Mouse (Mus musculus) heart, embryonic 13.5 days (tissue): ENCODE data around the gene Ifnar1. TPM values are rescaled to one million over a fixed set of nuclear protein-coding genes. Genes with fewer than 3 reads are reported as not detected.

Experiments
- ATAC-seq: fragments of 200-750 bp; cut with Nextera tagmentation; 2 replicates; pipeline ENCODE4 v1.8.0; 2017; ENCODE audit warnings: moderate TSS enrichment; ENCODE audit not compliant: insufficient number of reproducible peaks, low FRiP score, low TSS enrichment; ENCODE audit errors: extremely low read depth
- H3K27ac ChIP-seq: fragments of 300-500 bp; sonication (generic); replicated peaks from 2 replicates; pipeline ENCODE4 v1.5.1; 2015; ENCODE audit warnings: moderate library complexity, mild to moderate bottlenecking, inconsistent platforms
- H3K27me3 ChIP-seq: fragments of 300-500 bp; sonication (generic); replicated peaks from 2 replicates; pipeline ENCODE4 v1.6.1; 2015; ENCODE audit warnings: mild to moderate bottlenecking, inconsistent platforms
- H3K36me3 ChIP-seq: fragments of 300-500 bp; sonication (generic); 2 replicates; pipeline ENCODE4 v1.6.1; 2015; ENCODE audit warnings: mild to moderate bottlenecking, inconsistent platforms
- H3K4me1 ChIP-seq: fragments of 300-500 bp; sonication (generic); 2 replicates; pipeline ENCODE4 v1.6.1; 2015; ENCODE audit warnings: inconsistent platforms
- H3K4me2 ChIP-seq: fragments of 300-500 bp; sonication (generic); 2 replicates; pipeline ENCODE4 v1.6.1; 2015; ENCODE audit warnings: inconsistent platforms, mild to moderate bottlenecking, moderate library complexity
- H3K4me3 ChIP-seq: fragments of 300-500 bp; sonication (generic); 2 replicates; pipeline ENCODE4 v1.5.1; 2015; ENCODE audit warnings: moderate library complexity, mild to moderate bottlenecking, inconsistent platforms
- H3K9ac ChIP-seq: fragments of 300-500 bp; sonication (generic); 2 replicates; pipeline ENCODE4 v1.6.1; 2015; ENCODE audit warnings: inconsistent platforms, mild to moderate bottlenecking, moderate library complexity
- H3K9me3 ChIP-seq: fragments of 300-500 bp; sonication (generic); 2 replicates; pipeline ENCODE4 v1.6.1; 2016; ENCODE audit warnings: inconsistent platforms
- WGBS: fragments of 180-500 bp; shearing (Covaris S2); methylation state at CpG from one replicate; pipeline ENCODE4 v1.1.7; 2015; ENCODE audit warnings: mixed read lengths; 5-methylcytosine and 5-hydroxymethylcytosine counted together
- polyA plus RNA-seq: library from polyadenylated mRNA; unstranded; fragments of >200 nt; fragmentation: Nextera tagmentation; extraction: Ambion mirVana; gene quantifications from 2 replicates; pipeline ENCODE4 v1.2.1, GENCODE M21; 2015

Ifnar1 gene
- polyA plus RNA-seq, 1 experiment from 2014 or later = 33.1 TPM

DNA sequence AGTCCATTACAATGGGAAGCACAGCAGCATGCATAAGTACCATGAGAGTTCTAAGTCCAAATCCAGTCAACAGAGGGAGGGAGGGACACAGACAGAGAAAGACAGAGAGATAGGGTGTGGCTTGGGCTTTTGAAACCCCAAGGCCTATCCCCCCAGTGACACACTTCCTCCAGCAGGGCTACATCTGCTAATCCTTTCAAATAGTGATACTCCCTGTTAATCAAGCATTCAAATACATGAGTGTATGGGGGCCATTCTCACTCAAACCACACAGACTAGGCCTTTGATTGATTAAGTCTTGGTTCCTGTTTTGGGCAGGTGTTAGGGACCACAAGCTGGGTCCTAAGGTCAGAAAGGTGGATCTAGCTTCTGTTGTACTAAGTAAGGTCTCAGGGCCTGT is 4.5 kb upstream of the Ifnar1 start:
- Histone ChIP-seq H3K9ac (no peak overlapping the region), H3K27ac (no peak overlapping the region), H3K4me2 (no peak overlapping the region), H3K4me3 (no peak overlapping the region), H3K4me1 (peaks cover 7% of the 10 kb centered on the region), H3K36me3 (no peaks in the 10 kb centered on the region), H3K9me3 (no peaks in the 10 kb centered on the region), H3K27me3 (no peaks in the 10 kb centered on the region)
- no peak for ATAC-seq

DNA sequence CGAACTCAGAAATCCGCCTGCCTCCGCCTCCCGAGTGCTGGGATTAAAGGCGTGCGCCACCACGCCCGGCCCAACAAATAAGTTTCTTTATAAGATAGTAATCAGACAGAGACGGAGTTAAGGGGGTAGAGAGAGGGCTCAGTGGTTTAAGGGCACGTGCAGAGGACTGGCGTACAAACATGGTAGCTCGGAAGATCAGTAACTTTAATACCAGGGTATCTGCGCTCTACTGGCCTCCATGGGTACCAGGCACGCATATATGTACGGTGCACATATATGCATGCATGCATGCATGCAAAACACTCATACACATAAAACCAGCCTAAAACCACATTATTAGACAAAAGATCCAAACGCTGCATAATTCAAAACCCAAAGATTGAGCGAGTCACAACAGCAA is 651 bp upstream of the Ifnar1 start:
- no peak for ATAC-seq
- H3K4me2 ChIP-seq = peak overlapping the region; percentile 71
- WGBS = 49% methylated on average over 17 of the region's 17 CpGs
- H3K27ac ChIP-seq = peak overlapping the region; percentile 96
- H3K27me3 ChIP-seq = no peaks in the 10 kb centered on the region
- H3K36me3 ChIP-seq = peaks cover 21% of the 10 kb centered on the region
- no peaks in the 10 kb centered on the region for H3K9me3 ChIP-seq
- H3K4me3 ChIP-seq = peak overlapping the region; percentile 86
- peak overlapping the region; percentile 95 for H3K9ac ChIP-seq
- peaks cover 30% of the 10 kb centered on the region for H3K4me1 ChIP-seq

DNA sequence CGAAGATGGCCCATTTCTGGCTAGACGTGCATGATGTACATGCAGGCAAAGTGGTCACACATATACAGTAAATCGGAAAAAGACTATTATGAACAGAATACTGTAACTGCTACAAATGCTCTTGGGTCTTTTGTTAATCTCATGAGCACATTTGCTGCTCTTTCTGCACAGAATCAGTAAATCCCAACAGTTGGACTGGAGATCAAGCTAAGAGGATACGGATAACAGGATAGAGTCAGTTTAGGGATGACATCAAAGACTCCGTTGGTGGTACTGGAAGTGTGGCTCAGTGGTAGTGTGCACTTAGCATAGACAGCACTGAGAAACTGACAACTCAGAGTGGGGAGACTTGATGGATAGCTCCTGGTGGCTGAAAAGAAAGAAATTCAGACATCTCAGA is 803 bp downstream of the Ifnar1 start:
- no peaks in the 10 kb centered on the region for H3K9me3 ChIP-seq
- peaks cover 36% of the 10 kb centered on the region for H3K36me3 ChIP-seq
- H3K4me3 ChIP-seq = peak overlapping the region; percentile 86
- no peaks in the 10 kb centered on the region for H3K27me3 ChIP-seq
- ATAC-seq = no peak
- H3K27ac ChIP-seq = peak overlapping the region; percentile 96
- peaks cover 30% of the 10 kb centered on the region for H3K4me1 ChIP-seq
- peak overlapping the region; percentile 71 for H3K4me2 ChIP-seq
- peak overlapping the region; percentile 95 for H3K9ac ChIP-seq
- WGBS = 28% methylated on average over 5 of the region's 5 CpGs

DNA sequence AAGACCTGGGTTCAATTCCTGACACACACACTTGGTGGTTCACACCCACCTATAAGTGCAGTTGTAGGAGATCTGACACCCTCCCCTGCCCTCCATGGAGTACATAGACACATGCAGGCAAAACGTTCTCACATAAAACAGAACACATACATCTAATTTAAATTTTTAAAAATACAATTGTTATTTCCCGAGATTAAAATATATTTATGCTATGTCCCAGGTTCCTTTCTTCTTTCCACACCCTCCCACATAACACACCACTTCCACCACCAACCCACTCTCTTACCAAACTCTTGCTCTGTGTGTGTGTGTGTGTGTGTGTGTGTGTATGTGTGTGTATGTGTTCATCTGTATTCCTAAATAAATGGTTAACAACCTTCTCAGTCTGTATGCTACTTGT is 3.0 kb downstream of the Ifnar1 start:
- Histone ChIP-seq H3K4me2 (no peak overlapping the region), H3K9me3 (no peaks in the 10 kb centered on the region), H3K27ac (no peak overlapping the region), H3K27me3 (no peaks in the 10 kb centered on the region), H3K36me3 (peaks cover 56% of the 10 kb centered on the region), H3K4me3 (no peak overlapping the region), H3K4me1 (peaks cover 30% of the 10 kb centered on the region), H3K9ac (no peak overlapping the region)
- 79% methylated on average over 2 of the region's 2 CpGs for WGBS
- ATAC-seq = no peak

DNA sequence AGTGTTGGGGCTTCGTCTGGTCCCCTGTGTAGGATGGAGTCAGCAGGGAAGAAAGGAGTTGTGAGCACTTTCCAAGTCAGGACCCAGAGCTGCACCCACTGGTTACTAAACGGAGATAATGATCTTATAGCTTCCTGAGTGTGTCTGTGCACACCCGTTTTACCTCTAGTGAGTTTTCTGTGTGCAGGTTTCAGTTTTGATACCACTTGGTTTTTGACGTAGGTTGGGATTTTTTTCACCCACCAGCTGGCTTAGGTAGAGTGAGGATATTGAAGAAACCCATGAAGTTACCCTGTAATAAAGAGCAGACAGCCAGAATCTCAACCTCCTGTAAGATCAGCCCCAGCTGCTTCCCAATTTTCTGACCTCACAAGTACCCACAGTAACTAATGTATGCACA is 5.9 kb downstream of the Ifnar1 start:
- no peaks in the 10 kb centered on the region for H3K27me3 ChIP-seq

DNA sequence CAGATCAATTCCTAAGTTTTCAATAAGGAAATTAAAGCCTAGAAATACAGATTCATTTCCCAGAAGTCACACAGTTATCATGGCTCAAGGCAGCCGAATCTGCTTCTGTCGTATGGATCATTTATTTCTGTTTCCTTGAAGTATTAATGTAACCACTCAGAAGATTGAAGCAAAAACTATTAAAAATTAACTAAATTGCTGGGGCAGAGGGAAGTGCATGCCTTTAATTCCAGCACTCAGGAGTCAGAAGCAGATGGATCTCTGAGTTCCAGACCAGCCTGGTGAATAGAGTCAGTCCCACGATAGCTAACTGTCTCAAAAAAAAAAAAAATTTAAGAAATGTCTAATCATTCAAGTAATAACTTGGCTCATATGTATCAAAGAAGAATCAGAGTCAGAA is 6.4 kb downstream of the Ifnar1 start:
- Histone ChIP-seq H3K4me3 (no peak overlapping the region), H3K27me3 (no peaks in the 10 kb centered on the region), H3K4me2 (no peak overlapping the region), H3K9ac (no peak overlapping the region), H3K9me3 (no peaks in the 10 kb centered on the region), H3K4me1 (peaks cover 15% of the 10 kb centered on the region), H3K36me3 (peaks cover 86% of the 10 kb centered on the region), H3K27ac (no peak overlapping the region)
- WGBS = 88% methylated on average over 3 of the region's 3 CpGs
- ATAC-seq = no peak

More for the DNA sequence above, 5.9 kb downstream of the Ifnar1 start:
- WGBS = 82% methylated on average over 4 of the region's 4 CpGs
- Histone ChIP-seq H3K27ac (no peak overlapping the region), H3K36me3 (peaks cover 85% of the 10 kb centered on the region), H3K9me3 (no peaks in the 10 kb centered on the region), H3K9ac (no peak overlapping the region), H3K4me1 (peaks cover 21% of the 10 kb centered on the region), H3K4me3 (no peak overlapping the region), H3K4me2 (no peak overlapping the region)
- no peak for ATAC-seq

DNA sequence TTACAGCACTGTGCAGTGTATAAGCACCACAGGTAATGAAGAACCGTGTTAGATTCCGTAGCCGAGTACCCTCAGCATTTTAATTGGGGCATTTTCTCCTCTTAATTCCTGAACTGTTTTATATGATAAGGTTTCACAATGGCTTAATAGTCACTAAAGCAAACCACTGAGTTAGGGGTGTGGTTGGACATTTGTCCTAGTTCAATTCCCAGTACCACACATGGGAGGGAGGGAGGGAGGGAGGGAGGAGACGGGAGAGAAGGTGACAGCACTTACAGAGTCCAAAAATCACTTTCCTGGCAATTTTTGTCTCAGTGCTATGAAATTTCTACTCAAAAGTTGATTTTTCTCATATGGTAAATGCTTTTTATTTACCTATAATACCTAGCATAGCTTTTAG is 10.5 kb downstream of the Ifnar1 start:
- H3K9ac ChIP-seq = no peak overlapping the region
- no peak overlapping the region for H3K4me3 ChIP-seq
- H3K27me3 ChIP-seq = no peaks in the 10 kb centered on the region
- WGBS = 90% methylated on average over 4 of the region's 4 CpGs
- H3K4me2 ChIP-seq = no peak overlapping the region
- peaks cover 98% of the 10 kb centered on the region for H3K36me3 ChIP-seq
- ATAC-seq = no peak
- H3K27ac ChIP-seq = no peak overlapping the region
- H3K9me3 ChIP-seq = no peaks in the 10 kb centered on the region
- no peaks in the 10 kb centered on the region for H3K4me1 ChIP-seq

DNA sequence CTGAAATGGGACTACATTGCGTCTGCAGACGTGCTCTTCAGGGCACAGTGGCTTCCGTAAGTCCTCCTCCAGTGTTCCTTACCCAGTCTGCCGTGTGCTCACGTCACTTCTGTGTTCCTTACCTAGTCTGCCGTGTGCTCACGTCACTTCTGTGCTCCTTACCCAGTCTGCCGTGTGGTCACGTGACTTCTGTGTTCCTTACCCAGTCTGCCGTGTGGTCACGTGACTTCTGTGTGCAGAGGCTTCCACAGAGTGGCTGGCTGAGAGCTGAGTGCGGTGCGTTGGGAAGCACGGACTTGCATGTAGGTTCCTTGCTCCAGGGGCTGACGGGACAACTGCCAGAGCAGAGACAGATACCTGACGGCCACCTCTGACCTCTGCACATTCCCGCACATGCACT is 11.2 kb downstream of the Ifnar1 start:
- ATAC-seq = no peak
- 94% methylated on average over 17 of the region's 17 CpGs for WGBS
- no peak overlapping the region for H3K4me3 ChIP-seq
- no peaks in the 10 kb centered on the region for H3K4me1 ChIP-seq
- H3K9ac ChIP-seq = no peak overlapping the region
- no peaks in the 10 kb centered on the region for H3K9me3 ChIP-seq
- no peak overlapping the region for H3K27ac ChIP-seq
- no peaks in the 10 kb centered on the region for H3K27me3 ChIP-seq
- H3K36me3 ChIP-seq = peaks cover 98% of the 10 kb centered on the region
- no peak overlapping the region for H3K4me2 ChIP-seq

DNA sequence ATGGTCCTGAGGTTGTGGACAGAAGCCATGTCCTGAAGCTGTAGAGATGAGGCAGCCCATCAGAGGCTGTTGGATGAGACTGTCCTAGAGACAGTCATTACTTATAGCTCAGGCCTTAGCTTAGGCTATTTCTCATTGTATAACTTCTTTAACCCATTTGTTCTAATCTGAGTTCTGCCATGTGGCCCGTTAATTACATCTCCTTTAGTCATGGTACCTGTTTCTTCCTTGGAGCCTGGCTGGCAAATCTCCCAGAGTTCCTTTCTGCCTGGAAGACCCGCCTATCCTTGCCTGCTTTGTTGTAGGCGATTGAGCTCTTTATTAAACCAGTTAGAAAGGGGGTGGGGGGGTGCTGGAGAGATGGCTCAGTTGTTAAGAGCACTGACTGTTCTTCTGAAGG is 11.7 kb downstream of the Ifnar1 start:
- Histone ChIP-seq H3K27ac (no peak overlapping the region), H3K4me3 (no peak overlapping the region), H3K9ac (no peak overlapping the region), H3K4me2 (no peak overlapping the region), H3K27me3 (no peaks in the 10 kb centered on the region), H3K36me3 (peaks cover 98% of the 10 kb centered on the region), H3K9me3 (no peaks in the 10 kb centered on the region), H3K4me1 (no peaks in the 10 kb centered on the region)
- ATAC-seq = no peak
- WGBS = 90% methylated on average over 3 of the region's 3 CpGs

DNA sequence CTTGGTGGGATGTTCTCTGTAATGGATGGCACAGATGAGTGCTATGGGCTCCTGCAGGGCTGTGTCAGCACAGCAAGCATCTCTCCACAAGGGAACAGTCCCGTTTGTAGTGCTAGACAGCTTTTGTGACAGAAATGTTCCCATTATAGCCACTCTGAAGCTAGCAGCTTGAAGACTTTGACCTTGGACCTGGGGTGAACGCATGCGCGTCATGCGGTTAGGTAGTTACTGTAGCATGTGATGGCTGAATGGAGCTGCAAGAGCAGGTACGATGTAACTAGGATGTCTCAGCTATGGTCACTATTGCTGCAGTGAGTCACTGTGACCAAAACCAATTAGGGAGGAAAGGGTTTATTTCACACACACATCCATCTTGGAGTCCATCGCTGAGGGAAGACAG is 13.0 kb downstream of the Ifnar1 start:
- H3K4me2 ChIP-seq = no peak overlapping the region
- no peaks in the 10 kb centered on the region for H3K4me1 ChIP-seq
- ATAC-seq = no peak
- 90% methylated on average over 7 of the region's 7 CpGs for WGBS
- H3K4me3 ChIP-seq = no peak overlapping the region
- no peaks in the 10 kb centered on the region for H3K9me3 ChIP-seq
- H3K36me3 ChIP-seq = peaks cover 93% of the 10 kb centered on the region
- no peaks in the 10 kb centered on the region for H3K27me3 ChIP-seq
- no peak overlapping the region for H3K27ac ChIP-seq
- H3K9ac ChIP-seq = no peak overlapping the region

DNA sequence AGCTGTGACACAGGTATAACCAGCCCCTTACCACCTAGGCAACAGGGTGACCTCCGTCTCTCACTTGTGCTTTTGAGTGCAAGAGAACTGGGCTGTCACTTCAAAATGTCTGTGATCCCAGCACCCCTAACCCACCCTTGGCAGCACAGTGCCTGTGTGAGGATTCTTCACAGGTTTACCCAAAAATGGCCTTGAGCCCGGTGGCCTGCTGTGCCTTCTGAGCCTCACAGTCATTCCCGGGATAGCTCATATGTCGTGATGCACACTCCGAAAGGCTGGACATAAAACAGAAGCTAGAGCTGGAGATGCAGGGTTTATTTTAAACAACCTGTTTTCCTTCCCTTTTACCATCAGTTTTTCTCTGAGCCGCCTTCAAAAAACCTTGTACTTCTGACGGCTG is 19.7 kb downstream of the Ifnar1 start:
- Histone ChIP-seq H3K9me3 (no peaks in the 10 kb centered on the region), H3K4me1 (0 out of 2 replicates have a peak, but pooled peaks cover 2% of the 10 kb centered on the region), H3K4me2 (no peak overlapping the region), H3K27ac (no peak overlapping the region), H3K27me3 (no peaks in the 10 kb centered on the region), H3K36me3 (peaks cover 83% of the 10 kb centered on the region), H3K9ac (no peak overlapping the region), H3K4me3 (no peak overlapping the region)
- WGBS = 89% methylated on average over 7 of the region's 7 CpGs
- ATAC-seq = no peak

DNA sequence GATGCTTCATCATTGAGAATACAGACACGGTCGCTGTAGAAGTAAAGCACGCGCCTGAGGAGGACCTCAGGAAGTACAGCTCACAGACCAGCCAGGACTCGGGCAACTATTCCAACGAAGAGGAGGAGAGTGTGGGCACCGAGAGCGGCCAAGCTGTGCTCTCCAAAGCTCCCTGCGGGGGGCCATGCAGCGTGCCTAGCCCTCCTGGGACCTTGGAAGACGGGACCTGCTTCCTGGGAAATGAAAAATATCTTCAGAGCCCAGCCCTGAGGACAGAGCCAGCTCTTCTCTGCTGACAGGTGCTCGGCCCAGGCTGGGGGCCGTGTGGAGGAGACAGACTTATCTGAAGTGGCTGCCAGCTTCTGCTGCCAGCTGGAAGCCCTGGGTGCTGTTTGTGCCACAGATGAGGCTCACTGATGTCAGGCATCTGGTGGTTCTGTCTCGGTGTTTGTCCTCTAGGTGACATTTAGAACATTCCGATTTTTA is 20.1 kb downstream of the Ifnar1 start:
- Histone ChIP-seq H3K4me3 (no peak overlapping the region), H3K9ac (no peak overlapping the region), H3K4me2 (no peak overlapping the region), H3K9me3 (no peaks in the 10 kb centered on the region), H3K36me3 (peaks cover 83% of the 10 kb centered on the region), H3K27me3 (no peaks in the 10 kb centered on the region), H3K4me1 (0 out of 2 replicates have a peak, but pooled peaks cover 2% of the 10 kb centered on the region), H3K27ac (no peak overlapping the region)
- WGBS = 79% methylated on average over 15 of the region's 15 CpGs
- no peak for ATAC-seq
